Mouse (Mus musculus): Measurements from ENCODE around the gene Abca1. TPM values are rescaled to one million over a fixed set of nuclear protein-coding genes. Genes with fewer than 3 reads are reported as not detected.
A peak's percentile ranks its signal among the peaks of the same experiment; 100 is the strongest.

Abca1 gene
- polyA plus RNA-seq, 1 experiment, result 0.77 TPM

DNA sequence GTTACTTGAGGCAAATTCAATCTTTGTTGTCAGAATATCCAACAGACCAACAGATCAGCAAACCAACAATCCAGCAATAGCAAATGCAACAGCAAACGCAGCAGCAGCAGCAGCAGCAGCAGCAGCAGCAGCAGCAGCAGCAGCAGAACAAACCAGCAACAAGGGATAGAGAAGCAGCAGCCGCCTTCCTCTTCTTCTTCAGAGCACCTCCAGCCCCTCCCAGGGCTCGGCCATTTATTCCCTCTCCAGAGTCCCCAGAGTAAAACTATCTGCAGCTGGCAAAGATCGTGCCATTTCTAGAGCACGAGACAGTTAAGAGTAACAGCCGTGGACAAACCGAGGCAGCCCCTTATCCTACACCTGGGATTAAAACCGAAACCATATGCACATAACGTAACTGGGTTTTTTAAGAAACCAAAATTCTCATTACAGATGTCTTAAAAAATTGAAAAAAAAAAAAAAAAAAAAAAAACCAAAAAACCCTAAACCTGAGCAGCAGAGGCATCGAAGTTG lies 19.7 kb upstream of the Abca1 start:
- no peak for TF ChIP-seq GATA1 (IDR thresholded peaks at IDR 0.05; ENCODE audit: borderline replicate concordance, low read length)
- no peak for TF ChIP-seq FLI1 (IDR thresholded peaks at IDR 0.05; ENCODE audit: low read length)
- Histone ChIP-seq H3K4me3 (replicated peaks) (no peak overlapping the region), H3K27me3 (replicated peaks) (peaks cover 2% of the 10 kb centered on the region), H3K4me1 (no peaks in the 10 kb centered on the region), H3K36me3 (replicated peaks; ENCODE audit: low read length) (no peaks in the 10 kb centered on the region), H3K9me3 (peaks cover 12% of the 10 kb centered on the region)

DNA sequence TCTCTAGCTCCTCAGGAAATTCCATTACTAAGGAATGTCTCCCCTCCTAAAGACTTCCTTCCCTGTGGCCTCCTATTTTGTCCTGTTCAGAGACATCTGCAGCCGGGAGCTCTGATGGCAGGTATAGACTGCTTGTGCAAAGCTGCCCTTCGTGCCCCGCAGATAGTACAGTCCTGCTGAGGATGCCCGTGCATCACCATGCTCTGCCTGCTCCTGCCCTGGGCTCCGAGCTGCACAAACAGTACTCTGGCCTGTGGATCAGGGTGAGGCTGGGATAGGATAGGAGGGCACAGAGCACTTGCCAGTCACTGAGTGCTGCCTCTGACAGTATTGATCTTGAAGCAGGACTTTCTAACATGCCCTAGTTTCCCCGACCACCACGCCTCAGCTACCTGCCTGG lies 18.8 kb upstream of the Abca1 start:
- TF ChIP-seq FLI1 (IDR thresholded peaks at IDR 0.05; ENCODE audit: low read length), result no peak
- TF ChIP-seq GATA1 (IDR thresholded peaks at IDR 0.05; ENCODE audit: borderline replicate concordance, low read length), result no peak
- H3K27me3 ChIP-seq (replicated peaks), result peaks cover 2% of the 10 kb centered on the region
- peaks cover 4% of the 10 kb centered on the region; the same call in 1 of the 2 replicates for H3K9me3 ChIP-seq
- no peaks in the 10 kb centered on the region for H3K4me1 ChIP-seq
- H3K36me3 ChIP-seq (replicated peaks; ENCODE audit: low read length), result no peaks in the 10 kb centered on the region
- no peak overlapping the region for H3K4me3 ChIP-seq (replicated peaks)

DNA sequence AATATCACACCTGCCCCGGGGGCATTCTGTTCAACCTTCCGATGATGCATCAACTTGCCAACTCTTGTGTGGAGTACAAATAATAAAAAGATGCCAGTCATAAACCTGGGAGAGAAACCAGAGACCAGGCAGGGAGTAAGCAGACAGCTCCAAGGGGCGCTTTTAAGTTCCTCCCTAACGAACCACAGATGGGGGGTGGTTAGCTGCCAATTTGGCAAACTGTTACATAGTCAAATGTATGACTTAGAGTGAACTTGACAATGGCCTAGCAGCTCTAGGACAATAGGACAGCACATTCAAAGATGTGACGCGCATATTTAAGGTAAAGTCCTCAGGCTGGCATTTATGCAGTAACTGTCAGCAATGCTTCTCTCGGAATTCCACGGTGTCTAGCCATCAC lies 18.0 kb upstream of the Abca1 start:
- H3K9me3 ChIP-seq, result 0 out of 2 replicates have a peak, but pooled peaks cover 3% of the 10 kb centered on the region
- TF ChIP-seq GATA1 (IDR thresholded peaks at IDR 0.05; ENCODE audit: borderline replicate concordance, low read length), result no peak
- TF ChIP-seq FLI1 (IDR thresholded peaks at IDR 0.05; ENCODE audit: low read length), result no peak
- H3K4me3 ChIP-seq (replicated peaks), result no peak overlapping the region
- peaks cover 2% of the 10 kb centered on the region for H3K27me3 ChIP-seq (replicated peaks)
- H3K36me3 ChIP-seq (replicated peaks; ENCODE audit: low read length), result no peaks in the 10 kb centered on the region
- H3K4me1 ChIP-seq, result no peaks in the 10 kb centered on the region

- Histone ChIP-seq H3K4me1 (no peaks in the 10 kb centered on the region), H3K4me3 (replicated peaks) (no peak overlapping the region), H3K9me3 (0 out of 2 replicates have a peak, but pooled peaks cover 3% of the 10 kb centered on the region), H3K27me3 (replicated peaks) (peaks cover 2% of the 10 kb centered on the region), H3K36me3 (replicated peaks; ENCODE audit: low read length) (no peaks in the 10 kb centered on the region)
- no peak for TF ChIP-seq FLI1 (IDR thresholded peaks at IDR 0.05; ENCODE audit: low read length)
- TF ChIP-seq GATA1 (IDR thresholded peaks at IDR 0.05; ENCODE audit: borderline replicate concordance, low read length), result no peak
Measured at GRCm38 (mm10) chr4:53174906-53175305, 15.2 kb upstream of the Abca1 start.

DNA sequence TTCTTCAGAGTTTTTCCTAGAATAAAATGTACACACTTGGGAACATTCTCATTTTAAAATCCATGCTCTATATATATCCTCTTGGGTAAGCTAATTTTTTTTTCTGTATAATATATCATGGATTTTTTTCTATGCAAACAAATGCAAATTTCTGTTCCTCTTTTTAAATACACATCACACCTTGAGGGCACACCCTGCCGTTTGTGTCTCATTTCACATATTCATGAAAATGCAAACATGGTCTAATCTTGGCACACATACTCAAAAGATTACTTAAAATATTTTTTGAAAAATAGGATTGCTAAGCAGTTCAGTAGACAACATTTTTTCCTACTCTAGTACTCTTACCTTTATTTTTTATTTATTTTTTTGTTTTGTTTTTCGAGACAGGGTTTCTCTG lies 10.7 kb upstream of the Abca1 start:
- Histone ChIP-seq H3K9me3 (no peaks in the 10 kb centered on the region), H3K4me1 (no peaks in the 10 kb centered on the region), H3K4me3 (replicated peaks) (no peak overlapping the region), H3K27me3 (replicated peaks) (no peaks in the 10 kb centered on the region), H3K36me3 (replicated peaks; ENCODE audit: low read length) (no peaks in the 10 kb centered on the region)
- TF ChIP-seq GATA1 (IDR thresholded peaks at IDR 0.05; ENCODE audit: borderline replicate concordance, low read length), result no peak
- TF ChIP-seq FLI1 (IDR thresholded peaks at IDR 0.05; ENCODE audit: low read length), result no peak

GRCm38 (mm10) chr4:53165231-53165630 lies 5.5 kb upstream of the Abca1 start:
- H3K36me3 ChIP-seq (replicated peaks; ENCODE audit: low read length), result no peaks in the 10 kb centered on the region
- H3K4me1 ChIP-seq, result 0 out of 2 replicates have a peak, but pooled peaks cover 1% of the 10 kb centered on the region
- H3K9me3 ChIP-seq, result no peaks in the 10 kb centered on the region
- H3K27me3 ChIP-seq (replicated peaks), result peaks cover 10% of the 10 kb centered on the region
- TF ChIP-seq GATA1 (IDR thresholded peaks at IDR 0.05; ENCODE audit: borderline replicate concordance, low read length) (no peak), FLI1 (IDR thresholded peaks at IDR 0.05; ENCODE audit: low read length) (no peak)
- no peak overlapping the region for H3K4me3 ChIP-seq (replicated peaks)

DNA sequence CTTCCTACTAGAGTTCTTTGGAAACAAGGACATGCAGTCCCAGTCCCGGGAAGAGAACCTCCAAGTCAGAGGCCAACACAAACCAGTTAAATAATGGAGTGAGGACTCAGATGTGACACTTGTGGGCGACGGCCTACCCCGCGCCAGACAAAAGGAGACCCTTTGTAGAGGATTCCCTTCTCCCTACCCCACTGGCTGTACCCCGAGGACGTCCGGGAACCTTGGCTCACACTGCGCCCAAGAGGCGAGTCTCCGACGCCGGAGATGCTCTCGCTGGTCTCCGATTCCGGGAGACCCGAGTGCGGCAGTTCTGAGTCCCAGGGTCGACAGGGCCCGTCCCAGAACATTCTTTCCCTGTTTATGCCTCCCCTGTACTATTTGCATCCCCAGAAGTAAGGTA lies 519 bp downstream of the Abca1 start:
- H3K9me3 ChIP-seq, result no peaks in the 10 kb centered on the region
- peaks cover 19% of the 10 kb centered on the region for H3K4me1 ChIP-seq
- TF ChIP-seq FLI1 (IDR thresholded peaks at IDR 0.05; ENCODE audit: low read length) (no peak), GATA1 (IDR thresholded peaks at IDR 0.05; ENCODE audit: borderline replicate concordance, low read length) (no peak)
- H3K36me3 ChIP-seq (replicated peaks; ENCODE audit: low read length), result no peaks in the 10 kb centered on the region
- peak overlapping the region; percentile 88 for H3K4me3 ChIP-seq (replicated peaks)
- peaks cover 27% of the 10 kb centered on the region for H3K27me3 ChIP-seq (replicated peaks)

- Histone ChIP-seq H3K9me3 (no peaks in the 10 kb centered on the region), H3K4me3 (replicated peaks) (peak overlapping the region; percentile 88), H3K27me3 (replicated peaks) (peaks cover 27% of the 10 kb centered on the region), H3K36me3 (replicated peaks; ENCODE audit: low read length) (no peaks in the 10 kb centered on the region), H3K4me1 (peaks cover 19% of the 10 kb centered on the region)
- TF ChIP-seq FLI1 (IDR thresholded peaks at IDR 0.05; ENCODE audit: low read length) (no peak), GATA1 (IDR thresholded peaks at IDR 0.05; ENCODE audit: borderline replicate concordance, low read length) (no peak)
Measured at GRCm38 (mm10) chr4:53158634-53159033, 1.1 kb downstream of the Abca1 start.

DNA sequence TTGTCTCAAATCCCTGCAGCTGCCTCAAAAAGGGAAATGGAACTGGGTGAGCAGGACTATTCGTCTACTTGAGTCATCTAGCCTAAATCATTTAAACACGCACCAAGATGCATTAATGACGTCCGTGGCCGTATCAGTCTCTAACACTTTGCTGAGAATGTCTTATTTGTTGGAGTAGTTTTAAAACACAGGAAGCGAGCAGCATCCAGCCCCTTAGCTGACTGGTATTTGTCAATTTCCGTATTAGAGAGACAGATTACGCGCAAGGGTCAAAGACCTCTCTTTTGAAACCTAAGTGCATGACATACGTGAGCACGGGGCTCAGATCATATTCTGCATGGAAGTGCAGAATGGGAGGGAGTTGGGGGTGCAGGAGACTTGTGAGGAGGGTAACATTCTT lies 4.2 kb downstream of the Abca1 start:
- Histone ChIP-seq H3K36me3 (replicated peaks; ENCODE audit: low read length) (no peaks in the 10 kb centered on the region), H3K4me1 (peaks cover 19% of the 10 kb centered on the region), H3K27me3 (replicated peaks) (peaks cover 17% of the 10 kb centered on the region), H3K4me3 (replicated peaks) (no peak overlapping the region), H3K9me3 (no peaks in the 10 kb centered on the region)
- TF ChIP-seq FLI1 (IDR thresholded peaks at IDR 0.05; ENCODE audit: low read length) (no peak), GATA1 (IDR thresholded peaks at IDR 0.05; ENCODE audit: borderline replicate concordance, low read length) (no peak)

GRCm38 (mm10) chr4:53153711-53154110 lies 6.0 kb downstream of the Abca1 start:
- no peaks in the 10 kb centered on the region for H3K36me3 ChIP-seq (replicated peaks; ENCODE audit: low read length)
- no peaks in the 10 kb centered on the region for H3K9me3 ChIP-seq
- peaks cover 3% of the 10 kb centered on the region for H3K27me3 ChIP-seq (replicated peaks)
- H3K4me1 ChIP-seq, result peaks cover 13% of the 10 kb centered on the region
- no peak overlapping the region for H3K4me3 ChIP-seq (replicated peaks)
- no peak for TF ChIP-seq GATA1 (IDR thresholded peaks at IDR 0.05; ENCODE audit: borderline replicate concordance, low read length)
- TF ChIP-seq FLI1 (IDR thresholded peaks at IDR 0.05; ENCODE audit: low read length), result no peak

DNA sequence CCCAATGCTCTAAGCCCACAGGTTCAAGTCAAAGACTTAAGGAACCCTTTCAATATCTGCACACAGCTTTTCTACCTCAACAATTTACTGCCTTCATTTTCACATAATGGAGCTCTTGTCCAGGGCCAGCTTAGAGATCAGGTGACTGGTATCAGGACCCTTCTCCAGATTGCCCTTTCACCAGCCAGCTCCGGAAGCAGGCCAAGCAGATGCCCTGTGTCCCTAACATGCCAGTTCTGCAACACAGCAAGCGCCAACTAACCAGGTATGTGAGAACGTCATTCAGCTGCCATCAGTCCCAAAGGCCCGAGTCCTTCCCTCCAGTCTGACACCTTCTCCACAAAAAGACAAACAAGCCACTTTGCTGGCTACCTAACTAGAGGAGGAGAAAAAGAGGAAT lies 6.6 kb downstream of the Abca1 start:
- peaks cover 12% of the 10 kb centered on the region for H3K4me1 ChIP-seq
- H3K36me3 ChIP-seq (replicated peaks; ENCODE audit: low read length), result no peaks in the 10 kb centered on the region
- H3K9me3 ChIP-seq, result no peaks in the 10 kb centered on the region
- H3K4me3 ChIP-seq (replicated peaks), result peak overlapping the region; percentile 31
- TF ChIP-seq FLI1 (IDR thresholded peaks at IDR 0.05; ENCODE audit: low read length), result no peak
- TF ChIP-seq GATA1 (IDR thresholded peaks at IDR 0.05; ENCODE audit: borderline replicate concordance, low read length), result no peak
- H3K27me3 ChIP-seq (replicated peaks), result no peaks in the 10 kb centered on the region
